Mouse (Mus musculus) forebrain, embryonic 15.5 days (tissue): Measurements from ENCODE around the gene Pgap2. TPM values are rescaled to one million over a fixed set of nuclear protein-coding genes. Genes with fewer than 3 reads are reported as not detected.

Source experiments
- ATAC-seq: fragments of 200-750 bp; cut with Nextera tagmentation; replicated peaks from 2 replicates; pipeline ENCODE4 v1.8.0; 2017; ENCODE audit warnings: mild to moderate bottlenecking, moderate TSS enrichment, moderate library complexity
- H3K27ac ChIP-seq: fragments of 300-500 bp; sonication (generic); replicated peaks from 2 replicates; pipeline ENCODE4 v1.5.1; 2015; ENCODE audit warnings: mild to moderate bottlenecking, inconsistent platforms
- H3K27me3 ChIP-seq: fragments of 300-500 bp; sonication (generic); 2 replicates; pipeline ENCODE4 v1.6.1; 2015; ENCODE audit warnings: inconsistent platforms
- H3K36me3 ChIP-seq: fragments of 300-500 bp; sonication (generic); 2 replicates; pipeline ENCODE4 v1.6.1; 2015; ENCODE audit warnings: mild to moderate bottlenecking, inconsistent platforms
- H3K4me1 ChIP-seq: fragments of 300-500 bp; sonication (generic); 2 replicates; pipeline ENCODE4 v1.6.1; 2015; ENCODE audit warnings: inconsistent platforms
- H3K4me2 ChIP-seq: fragments of 300-500 bp; sonication (generic); replicated peaks from 2 replicates; pipeline ENCODE4 v1.6.1; 2015; ENCODE audit warnings: mild to moderate bottlenecking, inconsistent platforms
- H3K4me3 ChIP-seq: fragments of 300-500 bp; sonication (generic); 2 replicates; pipeline ENCODE4 v1.5.1; 2015; ENCODE audit warnings: mild to moderate bottlenecking, inconsistent platforms
- H3K9ac ChIP-seq: fragments of 300-500 bp; sonication (generic); replicated peaks from 2 replicates; pipeline ENCODE4 v1.6.1; 2015; ENCODE audit warnings: mild to moderate bottlenecking, inconsistent platforms
- H3K9me3 ChIP-seq: fragments of 300-500 bp; sonication (generic); 2 replicates; pipeline ENCODE4 v1.6.1; 2016; ENCODE audit warnings: inconsistent platforms
- WGBS: fragments of 180-500 bp; shearing (Covaris S2); methylation state at CpG from one replicate; pipeline ENCODE4 v1.1.7; 2015; ENCODE audit warnings: mixed read lengths; 5-methylcytosine and 5-hydroxymethylcytosine counted together
- polyA plus RNA-seq: library from polyadenylated mRNA; unstranded; fragments of >200 nt; fragmentation: Nextera tagmentation; extraction: Ambion mirVana; gene quantifications from 2 replicates; pipeline ENCODE4 v1.2.1, GENCODE M21; 2015

Gene Pgap2
- polyA plus RNA-seq, 1 experiment from 2014 or later: 52.9 TPM

GRCm38 (mm10) chr7:102222336-102222735 lies 12.3 kb downstream of the Pgap2 start:
- peak overlapping the region; percentile 88 for H3K4me2 ChIP-seq
- no peak overlapping the region for H3K27ac ChIP-seq
- H3K4me3 ChIP-seq: peak overlapping the region; percentile 83
- no peaks in the 10 kb centered on the region for H3K36me3 ChIP-seq
- H3K9me3 ChIP-seq: no peaks in the 10 kb centered on the region
- no peaks in the 10 kb centered on the region for H3K27me3 ChIP-seq
- peaks cover 9% of the 10 kb centered on the region; the same call in 1 of the 2 replicates for H3K4me1 ChIP-seq
- 0% methylated on average over 11 of the region's 13 CpGs for WGBS
- peak; percentile 75 for ATAC-seq
- H3K9ac ChIP-seq: peak overlapping the region; percentile 81

DNA sequence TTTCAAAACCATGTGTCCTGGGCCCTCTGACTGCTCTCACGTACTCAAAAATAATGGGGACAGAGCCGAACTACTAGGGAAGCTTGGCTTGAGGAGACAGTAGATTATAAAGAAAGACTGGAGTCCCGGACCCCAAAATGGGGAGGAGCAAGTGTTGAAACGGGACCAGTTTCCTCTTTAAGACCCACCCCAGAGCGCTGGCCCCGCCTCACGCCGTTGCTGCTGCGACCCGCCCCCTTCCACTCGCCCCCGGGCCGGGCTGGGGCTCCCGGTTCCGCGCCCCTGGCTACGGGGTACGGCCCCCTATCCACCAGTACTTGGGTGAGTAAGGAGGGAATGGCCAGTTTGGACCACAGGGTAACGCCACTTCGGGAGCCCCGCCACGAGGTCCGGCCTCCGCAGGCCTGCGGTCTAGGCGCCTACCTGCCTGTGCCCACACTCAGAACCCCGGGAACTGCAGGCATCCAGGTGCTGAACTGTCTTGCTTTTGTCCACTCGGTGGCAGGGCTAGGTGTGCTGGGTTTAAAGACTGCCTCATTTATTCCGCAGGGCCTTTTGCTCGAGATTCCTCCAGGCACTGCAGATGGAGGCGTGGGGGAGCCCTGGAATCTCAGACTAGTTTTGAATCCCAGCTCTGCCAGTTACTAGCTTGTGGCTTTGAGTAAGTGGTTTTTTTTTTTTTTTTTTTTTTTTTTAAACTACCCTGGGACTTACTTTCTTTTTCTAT lies 13.0 kb downstream of the Pgap2 start:
- Histone ChIP-seq H3K36me3 (no peaks in the 10 kb centered on the region), H3K27me3 (no peaks in the 10 kb centered on the region), H3K4me3 (peak overlapping the region; percentile 83), H3K27ac (peak overlapping the region; percentile 32; the same call in 1 of the 2 replicates), H3K9ac (peak overlapping the region; percentile 81), H3K9me3 (no peaks in the 10 kb centered on the region), H3K4me2 (peak overlapping the region; percentile 88), H3K4me1 (peaks cover 9% of the 10 kb centered on the region; the same call in 1 of the 2 replicates)
- 1% methylated on average over 31 of the region's 31 CpGs for WGBS
- ATAC-seq: peak; percentile 87

- no peak overlapping the region for H3K9ac ChIP-seq
- H3K4me3 ChIP-seq: 0 out of 2 replicates have a peak overlapping the region, but pooled peaks have one; percentile 83
- WGBS: 91% methylated on average over 5 of the region's 5 CpGs
- H3K4me2 ChIP-seq: no peak overlapping the region
- no peak overlapping the region for H3K27ac ChIP-seq
- H3K27me3 ChIP-seq: no peaks in the 10 kb centered on the region
- H3K36me3 ChIP-seq: no peaks in the 10 kb centered on the region
- no peak for ATAC-seq
- no peaks in the 10 kb centered on the region for H3K9me3 ChIP-seq
- peaks cover 9% of the 10 kb centered on the region; the same call in 1 of the 2 replicates for H3K4me1 ChIP-seq
Measured at GRCm38 (mm10) chr7:102223883-102224738, 14.1 kb downstream of the Pgap2 start.

- no peak overlapping the region for H3K4me3 ChIP-seq
- 92% methylated on average over 6 of the region's 6 CpGs for WGBS
- no peaks in the 10 kb centered on the region for H3K36me3 ChIP-seq
- H3K4me2 ChIP-seq: no peak overlapping the region
- no peaks in the 10 kb centered on the region for H3K9me3 ChIP-seq
- H3K27ac ChIP-seq: no peak overlapping the region
- no peak overlapping the region for H3K9ac ChIP-seq
- ATAC-seq: no peak
- no peaks in the 10 kb centered on the region for H3K27me3 ChIP-seq
- H3K4me1 ChIP-seq: peaks cover 9% of the 10 kb centered on the region; the same call in 1 of the 2 replicates
Measured at GRCm38 (mm10) chr7:102226051-102226450, 16.0 kb downstream of the Pgap2 start.

DNA sequence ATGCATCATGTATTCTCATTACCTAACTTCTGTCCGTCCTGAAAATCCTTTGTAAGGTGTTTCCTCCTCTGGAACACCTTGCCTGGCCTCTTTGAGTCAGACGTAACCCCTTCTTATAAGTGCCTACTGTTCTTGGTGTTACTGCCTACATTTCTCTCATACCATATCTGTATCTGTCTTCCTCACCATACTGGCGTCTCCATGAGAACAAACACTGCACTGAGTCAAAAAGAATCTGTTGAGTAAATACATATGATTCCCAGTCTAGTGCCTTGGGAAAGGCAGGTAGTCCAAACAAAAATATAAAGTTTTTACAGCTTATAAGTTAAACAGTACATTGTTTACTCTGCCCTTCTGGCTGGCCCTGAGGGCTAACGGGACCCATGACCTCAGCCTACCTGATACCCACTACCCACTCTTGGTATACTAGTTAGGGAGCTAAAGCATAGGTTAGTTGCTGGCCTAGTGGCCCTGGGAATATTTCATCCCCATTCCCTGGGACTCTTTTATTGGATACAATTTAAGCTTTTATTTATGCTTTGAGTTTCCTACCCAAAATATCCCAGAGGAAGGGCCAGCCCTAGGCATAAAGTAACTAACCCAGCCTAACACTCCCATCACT lies 18.2 kb downstream of the Pgap2 start:
- ATAC-seq: no peak
- Histone ChIP-seq H3K27me3 (no peaks in the 10 kb centered on the region), H3K27ac (no peak overlapping the region), H3K9me3 (no peaks in the 10 kb centered on the region), H3K36me3 (no peaks in the 10 kb centered on the region), H3K4me2 (no peak overlapping the region), H3K4me3 (no peak overlapping the region), H3K9ac (no peak overlapping the region), H3K4me1 (peaks cover under 1% of the 10 kb centered on the region; the same call in 1 of the 2 replicates)
- 96% methylated on average over 4 of the region's 4 CpGs for WGBS

DNA sequence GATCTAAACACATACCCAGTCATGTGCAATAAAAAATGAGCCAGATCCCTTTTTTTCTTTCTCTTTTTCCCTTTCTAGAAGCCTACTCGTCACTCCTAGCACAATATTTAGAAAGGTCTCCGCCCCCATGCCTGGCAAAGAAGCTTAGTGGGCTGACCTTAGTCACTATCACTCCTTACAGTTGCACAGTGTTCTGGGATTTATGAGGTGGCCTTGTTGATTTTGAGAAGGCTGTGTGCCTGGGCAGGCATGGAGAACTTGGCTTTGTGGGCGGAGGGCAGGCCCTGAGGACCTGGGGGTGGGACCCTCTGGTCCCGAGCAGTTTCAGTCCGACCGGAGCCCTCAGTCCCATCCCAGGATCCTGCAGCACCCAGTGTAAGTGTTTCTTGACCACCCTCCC lies 19.8 kb downstream of the Pgap2 start:
- no peaks in the 10 kb centered on the region for H3K4me1 ChIP-seq
- H3K9me3 ChIP-seq: no peaks in the 10 kb centered on the region
- no peaks in the 10 kb centered on the region for H3K27me3 ChIP-seq
- WGBS: 90% methylated on average over 6 of the region's 6 CpGs
- H3K27ac ChIP-seq: no peak overlapping the region
- H3K9ac ChIP-seq: no peak overlapping the region
- no peak for ATAC-seq
- no peaks in the 10 kb centered on the region for H3K36me3 ChIP-seq
- H3K4me3 ChIP-seq: no peak overlapping the region
- H3K4me2 ChIP-seq: no peak overlapping the region

DNA sequence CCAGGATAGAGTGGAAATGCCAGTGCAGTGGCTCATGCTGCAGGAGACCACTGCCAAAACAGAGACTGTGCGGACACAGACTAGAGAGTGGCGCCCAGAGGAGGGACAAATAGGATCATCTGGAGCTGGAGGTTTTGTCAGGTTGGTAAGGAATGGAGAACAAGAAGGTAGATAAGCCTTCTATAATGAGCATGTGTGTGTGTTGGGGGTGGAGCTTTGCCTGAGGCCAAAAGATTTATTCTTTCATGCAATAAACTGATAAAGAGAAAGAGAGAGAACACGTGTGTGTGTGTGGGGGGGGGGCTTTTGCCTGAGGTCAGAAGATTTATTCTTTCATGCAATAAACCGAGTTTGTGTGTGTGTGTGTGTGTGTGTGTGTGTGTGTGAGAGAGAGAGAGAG lies 23.1 kb downstream of the Pgap2 start:
- Histone ChIP-seq H3K4me1 (no peaks in the 10 kb centered on the region), H3K4me2 (no peak overlapping the region), H3K9me3 (no peaks in the 10 kb centered on the region), H3K27me3 (no peaks in the 10 kb centered on the region), H3K27ac (no peak overlapping the region), H3K36me3 (peaks cover 13% of the 10 kb centered on the region; the same call in 1 of the 2 replicates), H3K4me3 (no peak overlapping the region), H3K9ac (no peak overlapping the region)
- ATAC-seq: no peak
- WGBS: 77% methylated on average over 4 of the region's 4 CpGs

DNA sequence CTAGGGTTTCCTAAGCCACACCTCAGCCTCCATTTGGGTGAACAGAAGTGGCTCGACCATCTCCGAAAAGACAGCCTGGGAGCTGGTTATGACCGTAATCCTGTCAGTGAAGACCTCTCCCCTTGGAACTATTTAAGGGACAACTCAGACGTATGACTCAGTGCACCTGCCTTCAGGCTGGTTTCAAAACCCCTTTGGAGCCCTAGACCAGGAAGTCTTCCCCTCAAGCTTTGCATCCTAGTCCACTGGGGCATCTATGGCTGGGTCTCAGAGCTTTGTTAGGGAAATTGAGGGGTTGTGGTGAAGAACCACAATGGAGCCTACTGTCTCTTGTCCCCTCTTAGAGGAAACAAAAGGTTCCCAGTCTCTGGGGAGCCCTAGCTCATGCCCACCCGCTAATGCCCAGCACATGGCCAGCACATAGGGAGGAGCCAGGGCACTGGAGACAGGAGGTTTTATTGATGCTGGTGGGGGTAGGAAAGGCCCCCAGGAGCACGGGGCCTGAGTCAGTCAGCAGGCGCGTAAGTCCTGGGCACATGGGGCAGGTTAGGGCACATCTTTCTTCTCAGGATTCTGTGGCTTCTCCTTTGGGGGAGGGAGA lies 28.8 kb downstream of the Pgap2 start:
- no peak for ATAC-seq
- Histone ChIP-seq H3K9ac (no peak overlapping the region), H3K36me3 (peaks cover 26% of the 10 kb centered on the region), H3K9me3 (no peaks in the 10 kb centered on the region), H3K4me1 (no peaks in the 10 kb centered on the region), H3K4me3 (no peak overlapping the region), H3K27ac (no peak overlapping the region), H3K4me2 (no peak overlapping the region), H3K27me3 (no peaks in the 10 kb centered on the region)
- 88% methylated on average over 8 of the region's 8 CpGs for WGBS

DNA sequence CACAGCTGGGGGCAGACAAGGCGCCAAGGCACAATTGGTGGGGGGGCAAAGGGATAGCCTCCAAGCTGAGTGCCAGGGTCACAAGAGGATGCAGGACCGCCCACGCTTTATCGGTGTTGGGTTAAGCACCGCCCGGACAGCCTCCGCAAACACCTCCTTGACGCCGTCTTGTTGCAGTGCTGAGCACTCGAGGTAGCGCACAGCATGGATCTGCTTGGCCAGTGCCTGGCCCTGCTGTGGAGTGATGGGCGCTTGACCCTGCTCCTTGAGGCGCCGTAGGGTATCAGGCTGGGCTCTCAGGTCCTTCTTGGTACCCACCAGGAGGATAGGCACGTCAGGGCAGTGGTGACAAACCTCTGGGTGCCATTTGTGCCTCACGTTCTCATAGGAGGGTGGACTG lies 29.6 kb downstream of the Pgap2 start:
- no peak overlapping the region for H3K9ac ChIP-seq
- 93% methylated on average over 16 of the region's 16 CpGs for WGBS
- no peaks in the 10 kb centered on the region for H3K27me3 ChIP-seq
- no peak overlapping the region for H3K4me3 ChIP-seq
- ATAC-seq: no peak
- H3K36me3 ChIP-seq: peaks cover 26% of the 10 kb centered on the region
- H3K9me3 ChIP-seq: no peaks in the 10 kb centered on the region
- no peak overlapping the region for H3K4me2 ChIP-seq
- H3K27ac ChIP-seq: no peak overlapping the region
- H3K4me1 ChIP-seq: no peaks in the 10 kb centered on the region

- Histone ChIP-seq H3K9ac (no peak overlapping the region), H3K27me3 (no peaks in the 10 kb centered on the region), H3K4me3 (no peak overlapping the region), H3K27ac (no peak overlapping the region), H3K9me3 (no peaks in the 10 kb centered on the region), H3K36me3 (peaks cover 16% of the 10 kb centered on the region), H3K4me1 (no peaks in the 10 kb centered on the region; the same call in 1 of the 2 replicates), H3K4me2 (no peak overlapping the region)
- ATAC-seq: no peak
- 89% methylated on average over 5 of the region's 5 CpGs for WGBS
Measured at GRCm38 (mm10) chr7:102242371-102242770, 32.4 kb downstream of the Pgap2 start.

DNA sequence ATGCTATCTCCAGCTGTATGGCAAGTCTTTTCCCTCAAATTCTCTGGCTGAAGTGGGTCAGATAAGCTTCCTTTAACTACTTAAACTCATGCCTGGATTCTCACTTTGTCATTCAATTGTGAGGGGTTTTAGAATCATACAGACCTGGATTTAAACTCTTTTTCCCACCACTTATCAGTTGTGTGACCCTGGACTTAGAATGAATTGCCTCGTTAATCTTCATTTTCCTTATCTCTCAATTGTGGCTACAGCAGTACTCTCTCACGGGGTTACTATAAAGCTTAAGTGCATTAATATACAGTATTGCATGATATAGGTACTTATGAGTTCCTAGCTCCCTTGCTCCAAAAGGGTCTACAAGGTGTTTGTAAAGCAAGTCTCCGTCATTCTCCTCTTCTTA lies 32.9 kb downstream of the Pgap2 start:
- no peak overlapping the region for H3K4me3 ChIP-seq
- no peaks in the 10 kb centered on the region; the same call in 1 of the 2 replicates for H3K4me1 ChIP-seq
- 93% methylated on average over 3 of the region's 3 CpGs for WGBS
- no peaks in the 10 kb centered on the region for H3K9me3 ChIP-seq
- H3K9ac ChIP-seq: no peak overlapping the region
- H3K36me3 ChIP-seq: peaks cover 13% of the 10 kb centered on the region
- H3K4me2 ChIP-seq: no peak overlapping the region
- no peak overlapping the region for H3K27ac ChIP-seq
- no peaks in the 10 kb centered on the region for H3K27me3 ChIP-seq
- no peak for ATAC-seq
